Mouse (Mus musculus) liver, postnatal 0 days (tissue): Measurements from ENCODE around the gene Stmn1. TPM values are rescaled to one million over a fixed set of nuclear protein-coding genes. Genes with fewer than 3 reads are reported as not detected.
A peak's percentile ranks its signal among the peaks of the same experiment; 100 is the strongest.

Experiments
- ATAC-seq: fragments of 200-750 bp; cut with Nextera tagmentation; 2 replicates; pipeline ENCODE4 v1.8.0; 2017; ENCODE audit warnings: mild to moderate bottlenecking, moderate library complexity
- DNase-seq: peaks from one replicate; pipeline ENCODE4 v3.0.0-alpha.2; 2016
- H3K27ac ChIP-seq: fragments of 300-500 bp; sonication (generic); 2 replicates; pipeline ENCODE4 v1.5.1; 2014; ENCODE audit warnings: antibody characterized with exemption, moderate library complexity, mild to moderate bottlenecking, low read depth
- H3K27me3 ChIP-seq: fragments of 300-500 bp; sonication (generic); 2 replicates; pipeline ENCODE4 v1.6.1; 2014; ENCODE audit warnings: low read length, control low read depth, mixed read lengths; ENCODE audit not compliant: insufficient read depth
- H3K36me3 ChIP-seq: fragments of 300-500 bp; sonication (generic); replicated peaks from 2 replicates; pipeline ENCODE4 v1.6.1; 2014; ENCODE audit warnings: mild to moderate bottlenecking, control low read depth, low read length, moderate library complexity, mixed read lengths; ENCODE audit not compliant: insufficient read depth
- H3K4me1 ChIP-seq: fragments of 300-500 bp; sonication (generic); 2 replicates; pipeline ENCODE4 v1.6.1; 2014; ENCODE audit warnings: antibody characterized with exemption, mild to moderate bottlenecking, control low read depth; ENCODE audit not compliant: insufficient read depth
- H3K4me2 ChIP-seq: fragments of 300-500 bp; sonication (generic); 2 replicates; pipeline ENCODE4 v1.6.1; 2014; ENCODE audit warnings: low read depth, mild to moderate bottlenecking, low read length, moderate library complexity, mixed read lengths
- H3K4me3 ChIP-seq: fragments of 300-500 bp; sonication (generic); 2 replicates; pipeline ENCODE4 v1.5.1; 2014; ENCODE audit warnings: low read depth, low read length
- H3K9ac ChIP-seq: fragments of 300-500 bp; sonication (generic); replicated peaks from 2 replicates; pipeline ENCODE4 v1.6.1; 2014; ENCODE audit warnings: mild to moderate bottlenecking, moderate library complexity
- H3K9me3 ChIP-seq: fragments of 300-500 bp; sonication (generic); 2 replicates; pipeline ENCODE4 v1.6.1; 2016; ENCODE audit warnings: mild to moderate bottlenecking, control low read depth, low read length, mixed read lengths
- CTCF ChIP-seq: sonication (generic); IDR thresholded peaks from 2 replicates; pipeline ENCODE4 v1.5.1; 2016; ENCODE audit warnings: antibody characterized with exemption, low read depth
- EP300 ChIP-seq: IDR thresholded peaks from 2 replicates; pipeline ENCODE4 v1.6.1; 2016; ENCODE audit warnings: antibody characterized with exemption, low read depth, mild to moderate bottlenecking
- WGBS: fragments of 180-500 bp; shearing (Covaris S2); extraction: QIAGEN DNeasy Blood & Tissue Kit; methylation state at CpG from one replicate; pipeline ENCODE4 v1.1.7; 2014; ENCODE audit not compliant: insufficient replicate concordance; 5-methylcytosine and 5-hydroxymethylcytosine counted together
- polyA plus RNA-seq: library from polyadenylated mRNA; unstranded; fragments of >200 nt; fragmentation: Nextera tagmentation; extraction: Ambion mirVana; gene quantifications from 2 replicates; pipeline ENCODE4 v1.2.1, GENCODE M21; 2015

The Stmn1 gene
- 249 and 258 TPM in 2 replicates for polyA plus RNA-seq

DNA sequence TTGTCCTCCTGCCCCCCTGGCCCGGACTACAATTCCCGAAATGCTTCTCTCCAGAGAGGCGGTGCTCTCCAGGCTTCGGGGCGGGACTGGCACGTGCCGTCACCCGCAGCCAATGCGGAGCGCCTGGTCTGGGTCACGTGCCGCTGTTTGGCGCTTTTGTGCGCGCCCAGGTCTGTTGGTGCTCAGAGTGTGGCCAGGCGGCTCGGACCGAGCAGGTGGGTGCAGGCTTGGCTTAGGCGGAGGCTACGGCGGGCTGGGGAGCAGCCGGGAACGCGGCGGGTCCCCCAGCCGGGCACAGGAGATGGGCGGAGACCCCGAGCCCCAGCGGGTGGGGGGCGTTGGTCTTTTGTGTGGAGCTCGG, at the start of gene Stmn1:
Stmn1 (plus strand) TSS at position 106 of the 361 bp plus-strand sequence.
- no peaks in the 10 kb centered on the region for H3K27me3 ChIP-seq
- H3K4me2 ChIP-seq, result peak within 1 kb of the TSS; percentile 96
- H3K27ac ChIP-seq, result peak within 1 kb of the TSS; percentile 93

GRCm38 (mm10) chr4:134421971-134422370, 46.1 kb upstream of the Stmn1 start:
- no peak for ATAC-seq
- DNase-seq, result no peak
- Histone ChIP-seq H3K27ac (no peak overlapping the region), H3K4me1 (no peaks in the 10 kb centered on the region), H3K4me3 (no peak overlapping the region), H3K4me2 (no peak overlapping the region), H3K9me3 (no peaks in the 10 kb centered on the region), H3K9ac (no peak overlapping the region), H3K36me3 (peaks cover 30% of the 10 kb centered on the region), H3K27me3 (no peaks in the 10 kb centered on the region)
- TF ChIP-seq EP300 (no peak), CTCF (no peak)
- 79% methylated on average over 11 of the region's 11 CpGs for WGBS

More for the DNA sequence above, at the start of gene Stmn1:
- TF ChIP-seq EP300, result no peak
- TF ChIP-seq CTCF, result no peak
- H3K4me1 ChIP-seq, result peaks cover 21% of the 10 kb centered on the region
- H3K9me3 ChIP-seq, result no peaks in the 10 kb centered on the region
- peak within 1 kb of the TSS; percentile 83 for H3K9ac ChIP-seq
- peak; percentile 96 for DNase-seq
- H3K36me3 ChIP-seq, result peaks cover 18% of the 10 kb centered on the region
- H3K4me3 ChIP-seq, result peak within 1 kb of the TSS; percentile 83
- ATAC-seq, result peak; percentile 91
- 0% methylated on average over 29 of the region's 31 CpGs for WGBS

DNA sequence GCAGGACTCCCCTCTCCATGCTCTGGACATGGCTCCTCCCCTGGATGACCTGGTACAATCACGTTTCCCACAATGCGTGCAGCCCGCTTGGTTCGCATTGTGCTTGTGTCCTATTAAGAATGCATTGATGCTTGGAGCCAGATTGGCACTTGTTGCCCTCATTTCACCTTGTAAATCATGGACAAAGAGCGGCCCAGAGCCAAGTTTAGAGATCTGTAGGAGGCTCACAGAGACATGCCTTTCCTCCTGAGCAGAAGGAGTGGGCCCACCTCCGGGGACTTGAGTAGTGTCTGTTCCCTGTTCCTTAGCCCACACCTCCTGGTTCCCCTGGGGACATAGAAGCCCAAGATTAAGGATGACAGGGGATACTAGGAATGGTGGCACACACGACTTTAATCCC, 44.2 kb upstream of the Stmn1 start:
- TF ChIP-seq EP300 (no peak), CTCF (no peak)
- Histone ChIP-seq H3K36me3 (peaks cover 27% of the 10 kb centered on the region), H3K4me2 (no peak overlapping the region), H3K9ac (no peak overlapping the region), H3K4me1 (no peaks in the 10 kb centered on the region), H3K4me3 (no peak overlapping the region), H3K27me3 (no peaks in the 10 kb centered on the region), H3K27ac (no peak overlapping the region), H3K9me3 (no peaks in the 10 kb centered on the region)
- ATAC-seq (no peak), DNase-seq (no peak)
- 87% methylated on average over 7 of the region's 7 CpGs for WGBS

- H3K27ac ChIP-seq, result no peak overlapping the region
- no peak overlapping the region for H3K4me2 ChIP-seq
- no peaks in the 10 kb centered on the region for H3K27me3 ChIP-seq
- H3K9me3 ChIP-seq, result no peaks in the 10 kb centered on the region
- ATAC-seq, result no peak
- H3K9ac ChIP-seq, result no peak overlapping the region
- TF ChIP-seq CTCF, result no peak
- no peak for TF ChIP-seq EP300
- H3K36me3 ChIP-seq, result peaks cover 21% of the 10 kb centered on the region
- no peaks in the 10 kb centered on the region for H3K4me1 ChIP-seq
- H3K4me3 ChIP-seq, result no peak overlapping the region
- 79% methylated on average over 7 of the region's 7 CpGs for WGBS
- no peak for DNase-seq
Measured at GRCm38 (mm10) chr4:134425088-134425487, 43.0 kb upstream of the Stmn1 start.

- no peaks in the 10 kb centered on the region; the same call in 1 of the 2 replicates for H3K36me3 ChIP-seq
- H3K27ac ChIP-seq, result no peak overlapping the region
- TF ChIP-seq CTCF, result no peak
- no peak for TF ChIP-seq EP300
- H3K9me3 ChIP-seq, result no peaks in the 10 kb centered on the region
- no peak overlapping the region for H3K4me3 ChIP-seq
- no peaks in the 10 kb centered on the region for H3K27me3 ChIP-seq
- H3K9ac ChIP-seq, result no peak overlapping the region
- WGBS, result 64% methylated on average over 23 of the region's 23 CpGs
- ATAC-seq (no peak), DNase-seq (no peak)
- H3K4me1 ChIP-seq, result no peaks in the 10 kb centered on the region
- no peak overlapping the region for H3K4me2 ChIP-seq
Measured at GRCm38 (mm10) chr4:134430381-134431004, 37.6 kb upstream of the Stmn1 start.

GRCm38 (mm10) chr4:134432686-134433360, 35.3 kb upstream of the Stmn1 start:
- Histone ChIP-seq H3K27ac (no peak overlapping the region), H3K4me1 (no peaks in the 10 kb centered on the region), H3K36me3 (no peaks in the 10 kb centered on the region), H3K27me3 (no peaks in the 10 kb centered on the region), H3K9ac (no peak overlapping the region), H3K9me3 (no peaks in the 10 kb centered on the region), H3K4me2 (no peak overlapping the region), H3K4me3 (no peak overlapping the region)
- WGBS, result 81% methylated on average over 15 of the region's 15 CpGs
- no peak for DNase-seq
- ATAC-seq, result no peak
- TF ChIP-seq EP300, result no peak
- TF ChIP-seq CTCF, result no peak
